Mouse (Mus musculus) liver, embryonic 11.5 days (tissue): ENCODE measurements around the gene Pcmt1. TPM values are rescaled to one million over a fixed set of nuclear protein-coding genes. Genes with fewer than 3 reads are reported as not detected.
"Not testable (repeated sequence)": the region's sequence is repeated elsewhere in the genome, so short reads cannot be mapped to it uniquely, and the experiment has no call there.

ENCODE experiments used
- ATAC-seq: fragments of 200-750 bp; cut with Nextera tagmentation; replicated peaks from 2 replicates; pipeline ENCODE4 v1.8.0; 2017; ENCODE audit warnings: moderate number of reproducible peaks, mild to moderate bottlenecking, moderate TSS enrichment, moderate library complexity; ENCODE audit not compliant: low FRiP score
- DNase-seq: peaks from one replicate; pipeline ENCODE4 v3.0.0-alpha.2; 2017; ENCODE audit warnings: low spot score
- H3K27ac ChIP-seq: fragments of 300-500 bp; sonication (generic); 2 replicates; pipeline ENCODE4 v1.5.1; 2014; ENCODE audit warnings: mild to moderate bottlenecking, low read depth, low read length, control low read depth
- H3K27me3 ChIP-seq: fragments of 300-500 bp; sonication (generic); replicated peaks from 2 replicates; pipeline ENCODE4 v1.6.1; 2014; ENCODE audit warnings: low read length, mixed read lengths; ENCODE audit not compliant: control insufficient read depth, insufficient read depth
- H3K36me3 ChIP-seq: fragments of 300-500 bp; sonication (generic); 2 replicates; pipeline ENCODE4 v1.6.1; 2014; ENCODE audit warnings: mild to moderate bottlenecking, low read length, moderate library complexity, mixed read lengths; ENCODE audit not compliant: control insufficient read depth, insufficient read depth
- H3K4me1 ChIP-seq: fragments of 300-500 bp; sonication (generic); replicated peaks from 2 replicates; pipeline ENCODE4 v1.6.1; 2014; ENCODE audit warnings: low read length, mixed read lengths; ENCODE audit not compliant: control insufficient read depth, insufficient read depth
- H3K4me2 ChIP-seq: fragments of 300-500 bp; sonication (generic); 2 replicates; pipeline ENCODE4 v1.6.1; 2014; ENCODE audit warnings: mild to moderate bottlenecking, control low read depth, moderate library complexity
- H3K4me3 ChIP-seq: fragments of 300-500 bp; sonication (generic); 2 replicates; pipeline ENCODE4 v1.5.1; 2014; ENCODE audit warnings: low read depth, low read length, control low read depth
- H3K9ac ChIP-seq: fragments of 300-500 bp; sonication (generic); 2 replicates; pipeline ENCODE4 v1.6.1; 2014; ENCODE audit warnings: low read depth, low read length, control low read depth
- H3K9me3 ChIP-seq: fragments of 300-500 bp; sonication (generic); 2 replicates; pipeline ENCODE4 v1.6.1; 2016; ENCODE audit warnings: low read length, inconsistent platforms, mixed read lengths; ENCODE audit not compliant: control insufficient read depth
- WGBS: fragments of 180-500 bp; shearing (Covaris S2); extraction: QIAGEN DNeasy Blood & Tissue Kit; methylation state at CpG from one replicate; pipeline ENCODE4 v1.1.7; 2014; 5-methylcytosine and 5-hydroxymethylcytosine counted together
- polyA plus RNA-seq: library from polyadenylated mRNA; unstranded; fragments of >200 nt; fragmentation: Nextera tagmentation; extraction: Ambion mirVana; gene quantifications from 2 replicates; pipeline ENCODE4 v1.2.1, GENCODE M21; 2014

Gene Pcmt1
- polyA plus RNA-seq, 1 experiment from 2014 or later, result 137 TPM

DNA sequence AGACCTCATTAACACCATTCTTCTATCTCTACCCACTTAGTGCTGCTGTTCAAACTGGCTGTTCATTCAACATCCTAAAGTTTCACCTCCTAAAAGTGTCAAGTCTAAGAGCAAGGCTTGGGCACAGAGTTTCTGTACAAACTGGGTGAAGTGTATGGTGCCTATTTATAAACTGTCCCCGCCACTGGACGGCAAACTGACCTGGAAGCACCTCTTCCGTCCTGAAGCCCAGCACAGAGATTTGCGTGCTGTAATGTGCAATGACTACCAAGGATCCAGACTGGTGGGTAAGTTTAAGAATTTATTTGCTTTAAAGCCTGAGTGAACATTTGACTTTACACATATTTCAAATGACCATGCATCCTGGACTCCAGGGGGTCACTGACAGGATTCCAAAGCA is 51.8 kb downstream of the Pcmt1 start:
- H3K27me3 ChIP-seq, result no peaks in the 10 kb centered on the region
- no peaks in the 10 kb centered on the region; the same call in 1 of the 2 replicates for H3K36me3 ChIP-seq

DNA sequence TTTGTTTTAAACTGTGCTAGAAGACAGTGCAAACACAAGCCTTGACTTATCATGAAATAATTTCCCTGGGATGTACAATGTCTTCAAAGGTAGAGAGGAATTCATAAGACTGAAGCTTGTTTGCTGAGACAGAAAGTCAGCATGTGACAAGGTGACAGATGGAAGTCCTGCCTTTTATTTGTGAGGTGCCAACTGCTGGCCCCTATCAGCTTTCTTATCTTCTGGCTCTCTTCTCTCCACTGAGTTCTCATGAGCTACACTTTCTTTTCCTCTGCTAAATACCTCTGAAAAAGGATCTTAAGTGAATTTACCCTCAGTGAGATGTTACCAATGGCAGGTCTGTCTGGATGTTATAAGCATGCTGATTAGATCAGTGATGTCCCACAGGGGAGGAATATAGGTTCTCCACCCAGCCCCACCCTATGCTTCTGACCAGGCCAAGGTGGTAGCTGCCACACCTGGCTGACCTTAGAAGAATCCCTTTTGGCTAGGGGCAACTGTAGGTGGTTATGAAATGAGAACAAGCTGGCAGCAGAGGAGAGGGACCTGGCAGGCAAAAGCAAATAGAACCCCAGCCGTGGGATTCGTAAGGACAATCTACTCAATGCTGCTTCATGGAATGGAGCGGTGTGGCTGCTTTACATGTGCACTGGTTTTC is 56.9 kb downstream of the Pcmt1 start:
- no peak overlapping the region for H3K4me2 ChIP-seq
- no peaks in the 10 kb centered on the region for H3K4me1 ChIP-seq
- DNase-seq (no peak), ATAC-seq (no peak)
- no peaks in the 10 kb centered on the region for H3K27me3 ChIP-seq
- H3K36me3 ChIP-seq, result no peaks in the 10 kb centered on the region
- H3K9ac ChIP-seq, result no peak overlapping the region
- no peak overlapping the region for H3K4me3 ChIP-seq
- H3K27ac ChIP-seq, result no peak overlapping the region
- WGBS, result 79% methylated on average over 3 of the region's 3 CpGs
- no peaks in the 10 kb centered on the region for H3K9me3 ChIP-seq

More for the DNA sequence above, 51.8 kb downstream of the Pcmt1 start:
- Histone ChIP-seq H3K9ac (no peak overlapping the region), H3K4me2 (no peak overlapping the region), H3K4me1 (no peaks in the 10 kb centered on the region), H3K27ac (no peak overlapping the region), H3K4me3 (no peak overlapping the region), H3K9me3 (no peaks in the 10 kb centered on the region)
- 96% methylated on average over 4 of the region's 4 CpGs for WGBS
- ATAC-seq, result no peak
- no peak for DNase-seq

DNA sequence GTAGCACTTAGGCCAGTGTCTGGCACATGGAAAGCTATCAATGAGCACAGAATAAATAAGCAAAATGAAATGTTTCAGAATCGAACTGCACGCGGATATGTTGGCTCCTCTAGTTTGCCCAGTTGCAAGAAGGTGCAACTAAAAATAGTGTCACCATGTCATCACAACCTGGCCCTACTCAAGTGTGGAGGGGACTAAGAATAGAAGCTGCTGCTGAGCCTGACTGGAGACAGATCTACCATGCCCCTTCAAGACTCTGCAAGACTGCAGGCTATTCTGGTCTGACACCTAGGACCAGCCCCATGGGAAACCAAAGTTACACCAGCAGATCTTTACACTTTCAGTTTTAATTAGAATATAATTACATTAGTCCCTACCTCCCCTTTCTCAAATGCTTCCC is 58.6 kb downstream of the Pcmt1 start:
- Histone ChIP-seq H3K9me3 (no peaks in the 10 kb centered on the region), H3K27me3 (no peaks in the 10 kb centered on the region), H3K4me2 (no peak overlapping the region), H3K4me1 (no peaks in the 10 kb centered on the region), H3K36me3 (no peaks in the 10 kb centered on the region), H3K9ac (no peak overlapping the region), H3K27ac (no peak overlapping the region), H3K4me3 (no peak overlapping the region)
- DNase-seq (no peak), ATAC-seq (no peak)
- WGBS, result 87% methylated on average over 3 of the region's 3 CpGs

DNA sequence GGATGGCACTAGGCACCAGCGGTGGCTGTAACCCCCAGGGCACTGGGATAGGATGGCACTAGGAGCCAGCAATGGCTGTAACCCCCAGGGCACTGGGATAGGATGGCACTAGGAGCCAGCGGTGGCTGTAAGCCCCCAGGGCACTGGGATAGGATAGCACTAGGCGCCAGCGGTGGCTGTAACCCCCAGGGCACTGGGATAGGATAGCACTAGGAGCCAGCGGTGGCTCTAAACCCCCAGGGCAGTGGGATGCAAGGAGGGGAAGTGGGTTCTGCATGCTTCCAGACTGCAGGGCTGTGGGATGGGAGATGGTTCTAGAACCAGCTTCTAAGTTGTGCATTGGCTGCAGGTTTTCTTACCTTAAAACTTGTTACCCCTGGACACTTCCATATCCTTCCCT is 60.2 kb downstream of the Pcmt1 start:
- H3K4me3 ChIP-seq, result no peak overlapping the region
- ATAC-seq (no peak), DNase-seq (no peak)
- no peak overlapping the region for H3K9ac ChIP-seq
- WGBS, result 73% methylated on average over 5 of the region's 5 CpGs
- no peak overlapping the region for H3K4me2 ChIP-seq
- H3K36me3 ChIP-seq, result no peaks in the 10 kb centered on the region
- no peaks in the 10 kb centered on the region for H3K4me1 ChIP-seq
- no peak overlapping the region for H3K27ac ChIP-seq
- no peaks in the 10 kb centered on the region for H3K9me3 ChIP-seq
- H3K27me3 ChIP-seq, result no peaks in the 10 kb centered on the region

DNA sequence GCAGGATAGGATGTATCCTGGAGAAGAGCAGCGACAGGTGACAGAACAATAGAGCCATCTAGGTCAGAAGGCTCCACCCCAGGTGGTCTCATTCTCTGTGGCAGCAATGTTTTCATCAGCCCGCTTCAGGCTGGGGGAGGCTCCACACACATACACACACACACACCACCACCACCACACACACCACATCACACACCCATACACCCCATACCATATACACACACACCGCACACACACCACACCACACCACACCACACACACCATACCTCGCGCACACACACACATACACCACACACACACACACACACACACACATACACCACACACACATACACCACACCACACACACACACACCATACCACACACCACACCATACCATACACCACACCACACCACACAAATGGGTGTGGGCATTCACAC is 61.1 kb downstream of the Pcmt1 start:
- no peaks in the 10 kb centered on the region for H3K36me3 ChIP-seq
- DNase-seq (no peak), ATAC-seq (no peak)
- H3K4me2 ChIP-seq, result no peak overlapping the region
- no peak overlapping the region for H3K27ac ChIP-seq
- 95% methylated on average over 5 of the region's 5 CpGs for WGBS
- no peak overlapping the region for H3K4me3 ChIP-seq
- H3K9ac ChIP-seq, result no peak overlapping the region
- no peaks in the 10 kb centered on the region for H3K27me3 ChIP-seq
- no peaks in the 10 kb centered on the region for H3K9me3 ChIP-seq
- no peaks in the 10 kb centered on the region for H3K4me1 ChIP-seq

DNA sequence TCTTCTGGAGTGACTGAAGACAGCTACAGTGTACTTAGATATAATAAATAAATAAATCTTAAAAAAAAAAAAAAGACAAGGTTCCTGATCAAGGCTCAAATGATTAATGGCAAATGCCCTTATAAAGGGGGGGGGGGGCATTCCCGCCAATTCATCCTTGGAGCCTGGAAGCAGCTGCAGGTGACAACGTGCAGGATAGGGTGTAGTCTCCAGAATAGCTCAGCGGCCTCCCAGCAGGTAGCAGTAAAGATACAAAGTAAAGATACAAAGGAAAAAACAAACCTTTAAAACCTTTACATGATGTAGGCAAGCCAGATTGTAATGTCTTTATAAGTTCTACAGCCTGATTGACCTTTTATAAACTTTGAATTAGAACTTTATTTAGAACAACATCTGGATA is 63.4 kb downstream of the Pcmt1 start:
- H3K4me1 ChIP-seq, H3K27me3 ChIP-seq, H3K27ac ChIP-seq, H3K4me3 ChIP-seq, H3K9ac ChIP-seq, DNase-seq, H3K4me2 ChIP-seq, H3K9me3 ChIP-seq, H3K36me3 ChIP-seq, ATAC-seq: not testable (repeated sequence)
- WGBS, result 66% methylated on average over 3 of the region's 3 CpGs

DNA sequence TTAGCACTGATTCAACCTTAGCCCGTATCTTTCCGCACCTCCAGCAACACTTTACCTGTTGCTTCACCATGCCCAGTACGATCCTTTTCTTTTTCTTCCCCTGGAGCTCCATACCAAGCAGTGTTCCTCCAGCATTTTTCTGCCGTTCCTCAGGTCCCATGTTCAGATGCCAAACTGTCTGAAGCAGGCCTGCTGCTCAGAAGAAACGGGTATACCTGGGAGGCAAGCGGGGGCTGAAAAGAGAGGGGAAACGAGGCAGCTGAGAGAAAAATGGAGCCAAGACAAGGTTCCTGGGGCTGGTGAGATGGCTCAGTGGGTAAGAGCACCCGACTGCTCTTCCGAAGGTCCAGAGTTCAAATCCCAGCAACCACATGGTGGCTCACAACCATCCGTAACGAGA is 63.8 kb downstream of the Pcmt1 start:
- DNase-seq, result not testable (repeated sequence)
- WGBS, result 89% methylated on average over 9 of the region's 11 CpGs

DNA sequence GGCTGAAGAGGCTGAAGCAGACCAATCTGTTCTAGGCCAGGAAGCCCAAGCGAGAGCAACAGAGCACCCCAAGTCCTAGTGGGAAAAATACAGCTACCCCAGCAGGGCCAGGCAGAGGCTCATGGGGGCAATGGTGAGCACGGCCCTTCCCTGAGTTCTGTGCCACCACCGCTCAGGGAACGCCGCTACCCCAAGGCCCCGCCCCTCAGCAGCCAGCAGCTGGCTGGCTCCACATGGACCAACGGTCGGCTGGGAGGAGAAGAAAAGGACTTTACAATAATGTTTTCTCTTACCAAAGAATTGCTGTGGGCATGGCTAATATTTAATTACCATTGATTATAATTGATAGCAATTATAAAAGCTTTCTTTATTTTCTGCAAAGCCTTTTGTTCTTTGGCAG is 66.1 kb downstream of the Pcmt1 start:
- H3K4me1 ChIP-seq, result no peaks in the 10 kb centered on the region
- no peaks in the 10 kb centered on the region for H3K9me3 ChIP-seq
- no peak overlapping the region for H3K4me3 ChIP-seq
- no peak for DNase-seq
- no peaks in the 10 kb centered on the region for H3K36me3 ChIP-seq
- no peaks in the 10 kb centered on the region for H3K27me3 ChIP-seq
- no peak overlapping the region for H3K4me2 ChIP-seq
- WGBS, result 87% methylated on average over 8 of the region's 8 CpGs
- no peak overlapping the region for H3K9ac ChIP-seq
- no peak for ATAC-seq
- H3K27ac ChIP-seq, result no peak overlapping the region

More for the DNA sequence above, 63.8 kb downstream of the Pcmt1 start:
- H3K9me3 ChIP-seq, H3K4me1 ChIP-seq, H3K36me3 ChIP-seq, H3K27ac ChIP-seq, H3K4me2 ChIP-seq, ATAC-seq, H3K9ac ChIP-seq, H3K4me3 ChIP-seq, H3K27me3 ChIP-seq: not testable (repeated sequence)

DNA sequence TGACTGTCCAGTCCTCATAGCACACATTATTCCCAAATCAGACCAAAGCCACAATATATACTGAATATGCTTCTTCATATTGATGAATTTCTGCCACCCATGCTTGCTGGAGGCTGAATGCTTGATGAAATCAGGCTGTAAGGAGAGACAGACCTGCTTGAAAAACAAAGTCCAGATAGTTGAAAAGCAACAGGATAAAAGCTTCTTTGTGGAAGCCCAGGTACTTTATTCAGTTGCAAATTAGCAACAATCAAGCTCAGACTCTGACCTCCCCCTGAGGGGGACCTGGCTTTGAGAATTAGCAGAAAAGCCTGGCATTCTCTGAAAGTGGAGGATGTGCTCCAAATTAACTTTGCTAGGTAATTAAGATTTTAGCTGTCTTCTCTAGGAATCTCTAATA is 68.7 kb downstream of the Pcmt1 start:
- H3K4me1 ChIP-seq, ATAC-seq, H3K27me3 ChIP-seq, H3K9ac ChIP-seq, H3K36me3 ChIP-seq, H3K27ac ChIP-seq, H3K9me3 ChIP-seq, H3K4me2 ChIP-seq, DNase-seq, H3K4me3 ChIP-seq: not testable (repeated sequence)
